Mouse (Mus musculus) hindbrain, postnatal 0 days (tissue): Measurements from ENCODE around the gene Gatad2a. TPM values are rescaled to one million over a fixed set of nuclear protein-coding genes. Genes with fewer than 3 reads are reported as not detected.

Source experiments
- ATAC-seq: fragments of 200-750 bp; cut with Nextera tagmentation; 2 replicates; pipeline ENCODE4 v1.8.0; 2017; ENCODE audit warnings: mild to moderate bottlenecking, moderate TSS enrichment, moderate library complexity
- DNase-seq: peaks from one replicate; pipeline ENCODE4 v3.0.0-alpha.2; 2015; ENCODE audit warnings: low spot score
- H3K27ac ChIP-seq: fragments of 300-500 bp; sonication (generic); 2 replicates; pipeline ENCODE4 v1.5.1; 2014; ENCODE audit warnings: mild to moderate bottlenecking
- H3K27me3 ChIP-seq: fragments of 300-500 bp; sonication (generic); 2 replicates; pipeline ENCODE4 v1.6.1; 2014; ENCODE audit warnings: low read length, mixed read lengths; ENCODE audit not compliant: insufficient read depth
- H3K36me3 ChIP-seq: fragments of 300-500 bp; sonication (generic); 2 replicates; pipeline ENCODE4 v1.6.1; 2014; ENCODE audit warnings: low read length, mixed read lengths; ENCODE audit not compliant: insufficient read depth
- H3K4me1 ChIP-seq: fragments of 300-500 bp; sonication (generic); 2 replicates; pipeline ENCODE4 v1.6.1; 2014; ENCODE audit warnings: antibody characterized with exemption, low read length, mixed read lengths; ENCODE audit not compliant: insufficient read depth
- H3K4me2 ChIP-seq: fragments of 300-500 bp; sonication (generic); 2 replicates; pipeline ENCODE4 v1.6.1; 2014; ENCODE audit warnings: low read depth, mild to moderate bottlenecking, low read length, moderate library complexity, mixed read lengths
- H3K4me3 ChIP-seq: fragments of 300-500 bp; sonication (generic); 2 replicates; pipeline ENCODE4 v1.5.1; 2014; ENCODE audit warnings: low read length
- H3K9ac ChIP-seq: fragments of 300-500 bp; sonication (generic); replicated peaks from 2 replicates; pipeline ENCODE4 v1.6.1; 2014; ENCODE audit warnings: mild to moderate bottlenecking, low read length, moderate library complexity, mixed read lengths
- H3K9me3 ChIP-seq: fragments of 300-500 bp; sonication (generic); 2 replicates; pipeline ENCODE4 v1.6.1; 2016; ENCODE audit warnings: low read length, mixed read lengths
- CTCF ChIP-seq: IDR thresholded peaks from 2 replicates; pipeline ENCODE4 v1.5.1; 2016; ENCODE audit warnings: antibody characterized with exemption, control low read depth, low read depth
- WGBS: fragments of 180-500 bp; shearing (Covaris S2); extraction: QIAGEN DNeasy Blood & Tissue Kit; methylation state at CpG from one replicate; pipeline ENCODE4 v1.1.7; 2014; 5-methylcytosine and 5-hydroxymethylcytosine counted together
- polyA plus RNA-seq: library from polyadenylated mRNA; unstranded; fragments of >200 nt; fragmentation: Nextera tagmentation; extraction: Ambion mirVana; gene quantifications from 2 replicates; pipeline ENCODE4 v1.2.1, GENCODE M21; 2015
- total RNA-seq: library from RNA; depleted of rRNA; stranded (reverse); fragments of >200 nt; gene quantifications from 2 replicates; pipeline ENCODE4 v1.2.3, GENCODE M21; 2014

Gatad2a gene
- total and polyA plus RNA-seq, 2 experiments from 2014 or later = 23.4 to 38.4 TPM

DNA sequence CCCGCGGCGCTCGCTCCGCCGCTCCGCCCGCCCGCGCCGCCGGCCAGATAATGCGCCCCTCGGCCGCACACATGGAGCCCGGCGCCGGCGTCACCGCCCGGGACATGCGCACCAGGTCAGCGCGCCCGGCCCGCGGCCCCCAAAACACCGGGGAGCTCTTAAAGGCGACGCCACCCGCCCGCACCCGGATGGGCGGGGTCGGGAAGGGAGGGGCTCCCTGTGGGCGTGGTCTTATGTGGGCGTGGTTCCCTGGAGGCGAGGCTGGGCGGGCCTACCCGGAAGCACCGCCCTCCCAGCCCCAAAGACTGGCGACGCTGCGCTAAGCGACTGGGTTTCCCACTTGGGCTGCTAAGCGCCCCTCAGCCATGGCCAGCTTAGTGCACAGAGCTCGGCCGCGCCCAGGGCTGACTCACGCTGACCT is 22.0 kb downstream of the Gatad2a start:
- peak overlapping the region; percentile 71 for H3K27ac ChIP-seq
- no peaks in the 10 kb centered on the region for H3K36me3 ChIP-seq
- peak overlapping the region; percentile 96 for H3K4me3 ChIP-seq
- no peaks in the 10 kb centered on the region for H3K27me3 ChIP-seq
- no peaks in the 10 kb centered on the region for H3K9me3 ChIP-seq
- peaks cover 8% of the 10 kb centered on the region; the same call in 1 of the 2 replicates for H3K4me1 ChIP-seq
- peak overlapping the region; percentile 80 for H3K9ac ChIP-seq
- ATAC-seq (peak; percentile 93), DNase-seq (peak; percentile 92)
- under 1% methylated on average over 33 of the region's 50 CpGs for WGBS
- H3K4me2 ChIP-seq = peak overlapping the region; percentile 76
- TF ChIP-seq CTCF = no peak

- DNase-seq (peak; percentile 70), ATAC-seq (peak; percentile 50)
- TF ChIP-seq CTCF = no peak
- Histone ChIP-seq H3K4me3 (peak overlapping the region; percentile 96), H3K27ac (peak overlapping the region; percentile 71), H3K36me3 (no peaks in the 10 kb centered on the region), H3K9ac (peak overlapping the region; percentile 80), H3K4me1 (peaks cover 8% of the 10 kb centered on the region; the same call in 1 of the 2 replicates), H3K27me3 (no peaks in the 10 kb centered on the region), H3K9me3 (no peaks in the 10 kb centered on the region), H3K4me2 (peak overlapping the region; percentile 76)
- WGBS = 0% methylated on average over 66 of the region's 68 CpGs
These were observed 22.6 kb downstream of the Gatad2a start for GRCm38 (mm10) chr8:69973442-69974161.

- Histone ChIP-seq H3K9ac (peak overlapping the region; percentile 80), H3K9me3 (no peaks in the 10 kb centered on the region), H3K4me1 (peaks cover 8% of the 10 kb centered on the region; the same call in 1 of the 2 replicates), H3K4me2 (peak overlapping the region; percentile 76), H3K4me3 (peak overlapping the region; percentile 96), H3K27ac (no peak overlapping the region; the same call in 1 of the 2 replicates), H3K36me3 (no peaks in the 10 kb centered on the region), H3K27me3 (no peaks in the 10 kb centered on the region)
- no peak for TF ChIP-seq CTCF
- ATAC-seq = no peak
- WGBS = 14% methylated on average over 7 of the region's 7 CpGs
- no peak for DNase-seq
These were observed 23.1 kb downstream of the Gatad2a start for GRCm38 (mm10) chr8:69973063-69973441.

GRCm38 (mm10) chr8:69970880-69971279 is 25.3 kb downstream of the Gatad2a start:
- Histone ChIP-seq H3K36me3 (no peaks in the 10 kb centered on the region), H3K27me3 (no peaks in the 10 kb centered on the region), H3K4me2 (no peak overlapping the region), H3K9me3 (no peaks in the 10 kb centered on the region), H3K27ac (no peak overlapping the region), H3K9ac (no peak overlapping the region), H3K4me1 (peaks cover 8% of the 10 kb centered on the region; the same call in 1 of the 2 replicates), H3K4me3 (no peak overlapping the region)
- ATAC-seq = no peak
- no peak for TF ChIP-seq CTCF
- DNase-seq = no peak
- WGBS = 94% methylated on average over 2 of the region's 2 CpGs

- H3K27ac ChIP-seq = no peak overlapping the region
- DNase-seq (no peak), ATAC-seq (no peak)
- no peaks in the 10 kb centered on the region for H3K27me3 ChIP-seq
- H3K9ac ChIP-seq = no peak overlapping the region
- H3K4me1 ChIP-seq = no peaks in the 10 kb centered on the region
- TF ChIP-seq CTCF = no peak
- no peaks in the 10 kb centered on the region for H3K36me3 ChIP-seq
- no peak overlapping the region for H3K4me2 ChIP-seq
- H3K4me3 ChIP-seq = no peak overlapping the region
- H3K9me3 ChIP-seq = no peaks in the 10 kb centered on the region
- WGBS = 64% methylated on average over 4 of the region's 4 CpGs
These were observed 28.8 kb downstream of the Gatad2a start for GRCm38 (mm10) chr8:69967291-69967933.

GRCm38 (mm10) chr8:69959241-69959640 is 36.9 kb downstream of the Gatad2a start:
- Histone ChIP-seq H3K9me3 (no peaks in the 10 kb centered on the region), H3K4me3 (no peak overlapping the region), H3K4me2 (no peak overlapping the region), H3K36me3 (no peaks in the 10 kb centered on the region), H3K4me1 (no peaks in the 10 kb centered on the region), H3K27me3 (no peaks in the 10 kb centered on the region), H3K9ac (no peak overlapping the region), H3K27ac (no peak overlapping the region)
- no peak for DNase-seq
- ATAC-seq = no peak
- no peak for TF ChIP-seq CTCF

GRCm38 (mm10) chr8:69957879-69958278 is 38.3 kb downstream of the Gatad2a start:
- no peak overlapping the region for H3K4me2 ChIP-seq
- no peak for DNase-seq
- H3K27me3 ChIP-seq = no peaks in the 10 kb centered on the region
- no peak for TF ChIP-seq CTCF
- no peak overlapping the region for H3K27ac ChIP-seq
- no peak overlapping the region for H3K9ac ChIP-seq
- no peaks in the 10 kb centered on the region for H3K4me1 ChIP-seq
- H3K4me3 ChIP-seq = no peak overlapping the region
- H3K36me3 ChIP-seq = no peaks in the 10 kb centered on the region
- no peaks in the 10 kb centered on the region for H3K9me3 ChIP-seq
- no peak for ATAC-seq
